Mouse (Mus musculus) large intestine, adult 2 months (tissue): ENCODE results near the gene Gria2. TPM values are rescaled to one million over a fixed set of nuclear protein-coding genes. Genes with fewer than 3 reads are reported as not detected.

Experiments
- DNase-seq: peaks from one replicate; pipeline ENCODE4 v3.0.0-alpha.2; 2012; ENCODE audit warnings: low read depth, low spot score
- whole genome bisulfite sequencing: fragments of 180-500 bp; shearing (Covaris S2); methylation state at CpG from one replicate; pipeline ENCODE4 v1.1.7; 2018; 5-methylcytosine and 5-hydroxymethylcytosine counted together
- polyA plus RNA-seq: library from polyadenylated mRNA; depleted of rRNA; stranded (reverse); fragments of >200 nt; gene quantifications from 2 replicates; pipeline ENCODE4 v1.2.3, GENCODE M21; 2012; rRNA removed

Gria2 gene
- polyA plus RNA-seq, result 0.08 and 0.15 TPM in 2 replicates

GRCm38 (mm10) chr3:80802596-80803081 lies at the start of gene Gria2:
Gene Gria2 (minus strand): TSS chr3:80802835.
- no peak for DNase-seq
- WGBS, result 3% methylated on average over 35 of the region's 35 CpGs

DNA sequence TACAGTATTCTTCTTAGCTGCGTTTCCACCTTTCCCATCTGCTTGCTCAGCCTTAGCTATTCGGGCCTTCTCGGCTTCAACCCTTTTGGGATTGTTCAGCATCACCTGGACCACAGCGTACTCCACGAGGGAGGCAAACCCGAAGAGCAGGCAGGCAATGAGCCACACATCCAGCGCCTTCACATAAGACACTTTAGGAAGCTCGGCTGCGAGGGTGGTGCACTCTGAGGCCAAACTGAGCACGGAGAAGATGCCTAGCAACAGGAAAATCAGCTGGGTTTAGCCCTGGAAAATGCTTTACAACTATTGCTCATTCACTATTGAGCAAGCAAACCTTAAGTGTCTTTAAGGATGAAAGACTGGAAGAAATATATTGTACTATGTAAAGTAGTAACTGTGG lies 48.3 kb upstream of the Gria2 start:
- 74% methylated on average over 10 of the region's 10 CpGs for WGBS
- DNase-seq, result no peak

- no peak for DNase-seq
- WGBS, result 59% methylated on average over 2 of the region's 2 CpGs
Observed at GRCm38 (mm10) chr3:80845634-80846033, 43.0 kb upstream of the Gria2 start.

DNA sequence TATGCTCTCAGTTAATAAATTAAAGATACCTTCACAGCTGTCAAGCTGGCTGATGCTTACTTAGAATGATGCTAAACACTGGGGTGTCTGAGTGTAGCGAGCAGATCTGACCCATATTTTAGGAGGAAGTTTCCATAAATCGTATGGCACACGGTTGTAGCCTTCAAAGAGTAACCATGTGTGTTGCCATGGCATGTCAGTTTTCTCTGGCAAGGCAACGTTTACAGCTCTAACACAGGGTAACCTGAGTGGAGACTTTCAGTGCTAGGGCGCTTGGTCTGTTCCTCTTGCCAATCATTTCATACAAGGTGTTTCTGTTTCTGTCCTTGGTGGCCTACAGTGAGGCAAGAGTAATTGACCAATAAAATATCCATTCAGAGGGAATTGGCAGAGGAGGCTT lies 37.2 kb upstream of the Gria2 start:
- no peak for DNase-seq
- 58% methylated on average over 5 of the region's 5 CpGs for WGBS

GRCm38 (mm10) chr3:80837583-80837982 lies 34.9 kb upstream of the Gria2 start:
- WGBS, result 43% methylated on average over 3 of the region's 3 CpGs

GRCm38 (mm10) chr3:80823975-80824374 lies 21.3 kb upstream of the Gria2 start:
- WGBS, result 78% methylated on average over 1 of the region's 1 CpGs
- DNase-seq, result no peak

More at GRCm38 (mm10) chr3:80837583-80837982, 34.9 kb upstream of the Gria2 start:
- no peak for DNase-seq

DNA sequence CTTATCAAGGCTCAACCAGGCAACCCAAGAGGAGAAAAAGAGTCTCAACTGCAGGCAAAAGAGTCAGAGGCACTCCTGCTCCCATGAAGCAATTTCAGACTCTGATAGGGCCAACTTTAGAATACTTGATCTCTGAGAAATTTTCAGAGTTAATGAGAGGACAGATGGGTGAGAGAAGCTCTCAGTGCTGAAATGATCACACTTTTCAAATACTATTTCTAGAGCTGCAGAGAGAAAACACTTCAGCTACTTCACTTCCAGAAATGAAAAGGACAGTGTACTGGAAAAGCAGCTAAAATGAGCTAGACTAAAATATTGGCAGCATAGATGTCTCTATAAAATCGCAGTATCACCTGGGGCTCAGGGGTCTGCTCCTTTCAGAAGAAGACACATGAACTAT lies 16.0 kb upstream of the Gria2 start:
- WGBS, result 95% methylated on average over 1 of the region's 1 CpGs
- DNase-seq, result no peak

DNA sequence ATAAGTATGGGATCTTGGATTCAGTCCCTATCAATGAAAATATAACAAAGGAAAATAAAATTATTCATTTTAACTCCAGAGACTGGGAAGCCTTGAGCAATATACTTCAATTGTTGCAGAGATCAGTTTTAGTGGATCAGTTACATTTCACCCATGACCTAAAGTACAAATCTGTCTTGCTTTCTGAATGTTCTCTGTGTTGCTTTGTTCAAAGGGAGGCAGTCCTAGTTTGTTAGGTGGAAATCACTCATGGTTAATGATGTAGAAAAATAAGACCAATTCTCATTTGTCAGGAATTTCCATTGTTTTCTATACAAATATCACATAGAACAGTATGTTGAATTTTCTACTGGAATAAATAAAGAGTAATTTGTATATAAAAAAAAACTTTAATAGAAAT lies 11.1 kb upstream of the Gria2 start:
- DNase-seq, result no peak

DNA sequence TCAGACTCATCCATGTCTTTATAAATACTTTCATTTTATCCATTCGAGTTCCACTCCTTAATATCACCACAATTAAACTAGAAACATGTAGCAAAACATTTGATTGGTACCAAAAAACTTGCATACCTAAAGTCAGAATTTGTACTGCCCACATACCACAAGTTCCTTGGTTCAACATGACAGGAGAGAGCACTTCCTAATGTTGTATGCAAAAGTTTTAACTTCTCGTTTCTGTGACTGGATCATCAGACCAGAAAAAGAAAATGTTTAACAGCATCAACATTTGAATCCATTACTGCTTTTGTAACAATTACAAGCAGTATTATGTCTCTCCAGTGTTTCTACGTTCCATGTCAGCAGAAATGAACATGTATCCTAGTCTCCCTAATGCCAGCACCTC lies 9.6 kb upstream of the Gria2 start:
- WGBS, result 57% methylated on average over 3 of the region's 3 CpGs
- no peak for DNase-seq

- WGBS, result 6% methylated on average over 1 of the region's 1 CpGs
- no peak for DNase-seq
Observed at GRCm38 (mm10) chr3:80805327-80805726, 2.7 kb upstream of the Gria2 start.

- 64% methylated on average over 1 of the region's 1 CpGs for WGBS
- DNase-seq, result no peak
Observed at GRCm38 (mm10) chr3:80803811-80804210, 1.2 kb upstream of the Gria2 start.

DNA sequence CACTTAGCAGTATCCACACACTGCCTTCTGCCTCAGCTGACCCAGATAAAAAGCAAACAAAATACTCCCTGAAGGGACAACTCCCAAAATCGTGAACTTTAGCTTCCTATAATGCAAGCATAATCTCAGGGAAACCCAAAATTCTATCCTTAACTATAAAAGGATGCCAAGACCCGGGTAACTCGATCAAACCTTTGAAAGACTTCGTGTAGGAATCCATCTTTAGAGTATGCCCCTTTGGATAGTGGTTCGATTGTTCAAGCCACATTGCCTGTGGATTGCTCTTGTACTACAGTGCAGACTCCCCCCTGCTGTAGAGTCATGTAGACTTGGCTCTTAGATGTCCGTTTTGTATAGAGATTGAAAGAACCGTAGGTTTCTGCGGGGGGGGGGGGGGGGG lies 576 bp upstream of the Gria2 start:
- 58% methylated on average over 8 of the region's 8 CpGs for WGBS
- DNase-seq, result no peak

GRCm38 (mm10) chr3:80801827-80802310 lies 766 bp downstream of the Gria2 start:
- DNase-seq, result no peak
- WGBS, result 41% methylated on average over 6 of the region's 6 CpGs

DNA sequence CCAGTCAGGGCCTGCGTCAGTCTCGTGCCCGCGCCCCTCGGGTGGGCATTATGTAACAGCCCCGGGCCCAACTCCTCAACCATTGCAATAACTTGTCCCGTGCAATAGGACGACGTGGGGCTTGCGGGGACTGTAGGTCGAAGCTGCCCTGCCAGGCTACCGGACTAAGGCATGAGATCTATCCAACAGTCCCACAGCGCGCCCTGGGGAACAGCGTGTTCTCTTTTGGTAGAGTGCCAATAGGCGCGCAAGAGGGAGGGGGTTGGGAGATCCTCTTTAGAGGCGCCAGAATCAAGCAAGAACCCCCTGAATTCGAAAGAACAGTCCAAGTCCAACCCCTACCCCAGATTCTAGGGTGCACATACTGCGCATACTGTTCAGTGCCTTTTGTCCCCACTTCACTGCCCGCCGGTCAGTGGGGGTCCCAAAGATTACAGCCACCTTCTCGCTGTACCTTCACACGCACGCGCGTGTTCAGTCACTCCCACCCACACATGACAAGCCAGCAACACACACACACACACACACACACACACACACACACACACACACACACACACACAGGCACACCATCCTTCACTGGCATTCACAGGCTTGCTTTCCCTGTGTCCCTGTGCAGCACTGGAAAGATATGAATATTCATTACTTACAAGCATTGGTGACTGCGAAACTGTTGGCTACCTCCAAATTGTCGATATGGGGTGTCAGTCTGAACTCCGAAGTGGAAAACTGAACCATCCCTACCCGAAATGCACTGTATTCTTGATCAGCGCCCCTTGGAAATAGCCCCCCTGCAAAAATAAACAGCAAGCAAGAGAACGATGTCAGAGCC lies 1.4 kb downstream of the Gria2 start:
- WGBS, result 17% methylated on average over 33 of the region's 33 CpGs
- no peak for DNase-seq

DNA sequence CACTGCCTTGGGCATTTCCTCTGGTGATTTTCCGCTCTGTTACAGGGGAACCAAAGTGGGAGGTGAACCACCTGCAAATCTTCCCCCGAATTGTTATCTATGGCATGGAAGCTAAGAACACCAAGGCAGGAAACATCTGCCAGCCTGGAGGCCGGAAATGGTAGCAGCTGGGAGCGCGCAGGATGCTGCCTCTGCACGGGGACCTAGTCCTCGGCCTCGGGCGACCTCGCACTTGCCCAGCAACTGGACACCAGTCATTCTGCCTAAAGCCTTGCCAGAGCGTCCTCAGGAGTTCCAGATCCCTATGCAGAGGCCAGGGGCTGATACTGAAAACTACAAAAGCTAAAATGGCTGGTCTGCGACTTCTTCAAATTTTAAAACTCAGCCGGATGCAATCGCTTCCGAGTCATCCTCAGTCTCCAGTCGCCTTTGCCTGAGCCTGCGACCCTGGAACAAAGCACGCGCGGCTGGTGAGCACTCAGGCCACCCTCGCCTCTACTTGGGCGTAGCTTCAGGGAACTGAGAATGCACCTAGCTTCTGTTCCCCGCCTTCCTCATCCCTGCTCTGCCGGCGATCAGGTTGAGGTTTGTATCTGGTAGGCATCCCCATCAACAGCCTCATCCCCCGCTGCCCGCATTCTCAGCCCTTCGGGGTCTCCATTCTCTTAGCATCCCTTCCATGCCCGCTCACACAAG lies 2.2 kb downstream of the Gria2 start:
- WGBS, result 22% methylated on average over 29 of the region's 29 CpGs
- DNase-seq, result no peak

- no peak for DNase-seq
- WGBS, result 73% methylated on average over 1 of the region's 1 CpGs
Observed at GRCm38 (mm10) chr3:80797935-80798334, 4.7 kb downstream of the Gria2 start.

DNA sequence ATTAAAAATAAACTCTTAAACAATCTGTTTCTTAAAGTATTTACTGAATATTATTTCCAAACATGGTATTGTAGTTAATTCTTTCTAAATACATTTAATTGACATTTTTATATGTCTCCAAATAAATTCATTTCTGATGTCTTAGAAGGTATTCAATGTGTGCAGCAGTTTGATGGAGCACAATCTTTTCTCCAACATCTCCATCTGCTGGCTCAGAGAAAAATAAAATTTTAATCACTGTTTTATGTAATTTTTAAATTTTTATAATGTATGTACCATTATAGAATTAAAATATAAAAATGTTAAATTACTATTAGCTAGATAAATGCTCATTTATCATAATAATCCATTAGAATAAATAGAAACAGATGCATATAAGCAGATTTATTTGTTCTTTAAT lies 5.9 kb downstream of the Gria2 start:
- no peak for DNase-seq

DNA sequence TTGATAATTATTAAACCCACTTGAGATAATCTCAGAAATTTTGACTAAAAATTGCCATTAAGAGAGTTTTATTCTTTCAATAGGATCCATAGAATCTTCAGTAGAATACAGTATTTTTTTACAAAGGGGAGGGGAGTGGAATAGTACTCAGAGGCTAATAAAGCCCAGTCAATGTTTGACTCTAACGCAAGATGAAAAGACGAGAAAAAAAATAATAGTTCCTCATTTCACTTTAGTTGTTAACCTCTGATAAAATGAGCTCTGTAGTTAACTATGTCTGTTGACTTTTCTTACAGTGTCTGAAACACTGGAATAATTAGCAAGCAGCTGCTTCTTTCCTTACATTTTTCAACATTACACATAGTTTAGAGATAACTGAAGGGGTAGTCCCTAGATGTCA lies 7.4 kb downstream of the Gria2 start:
- DNase-seq, result no peak
- WGBS, result 34% methylated on average over 2 of the region's 2 CpGs

DNA sequence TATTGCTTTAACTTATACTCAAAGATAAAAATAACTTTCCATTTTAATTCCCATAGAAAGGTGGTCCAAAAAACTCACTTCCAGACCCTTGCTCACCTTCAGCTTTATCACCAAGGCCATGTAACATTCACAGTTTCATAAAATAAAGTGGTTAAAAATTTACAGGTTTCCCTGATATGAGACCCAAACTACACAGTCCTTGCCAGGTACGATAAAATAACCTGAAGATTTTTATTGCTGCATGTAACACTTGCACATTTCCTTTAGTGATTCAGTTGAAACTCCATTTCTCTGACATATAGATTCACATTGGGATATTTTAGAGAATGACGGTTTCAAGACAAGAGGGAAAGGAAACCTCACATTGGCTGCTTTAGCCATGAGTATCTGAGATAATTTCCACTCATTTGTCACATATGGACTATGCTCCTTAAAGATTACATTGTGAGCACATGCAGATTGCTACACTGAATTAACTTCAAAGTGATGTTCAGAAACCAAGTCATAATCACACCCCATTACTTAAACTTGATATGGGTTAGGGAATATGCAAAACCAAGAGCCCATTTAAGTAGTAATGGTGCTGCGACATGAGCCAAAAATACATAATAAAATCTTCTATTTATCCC lies 15.4 kb downstream of the Gria2 start:
- no peak for DNase-seq
- 30% methylated on average over 3 of the region's 3 CpGs for WGBS

GRCm38 (mm10) chr3:80781144-80781530 lies 21.5 kb downstream of the Gria2 start:
- DNase-seq, result no peak
